Mouse (Mus musculus) embryonic facial prominence, embryonic 12.5 days (tissue): ENCODE results near the gene Sp9. TPM values are rescaled to one million over a fixed set of nuclear protein-coding genes. Genes with fewer than 3 reads are reported as not detected.

Experiments
- ATAC-seq: fragments of 200-750 bp; cut with Nextera tagmentation; 2 replicates; pipeline ENCODE4 v1.8.0; 2017; ENCODE audit not compliant: insufficient number of reproducible peaks, insufficient read depth, low FRiP score, low TSS enrichment
- H3K27ac ChIP-seq: fragments of 300-500 bp; sonication (generic); 2 replicates; pipeline ENCODE4 v1.5.1; 2016; ENCODE audit warnings: mild to moderate bottlenecking
- H3K27me3 ChIP-seq: fragments of 300-500 bp; sonication (generic); 2 replicates; pipeline ENCODE4 v1.6.1; 2016; ENCODE audit warnings: mild to moderate bottlenecking, moderate library complexity
- H3K36me3 ChIP-seq: fragments of 300-500 bp; sonication (generic); 2 replicates; pipeline ENCODE4 v1.6.1; 2016; ENCODE audit warnings: mild to moderate bottlenecking
- H3K4me1 ChIP-seq: fragments of 300-500 bp; sonication (generic); 2 replicates; pipeline ENCODE4 v1.6.1; 2016
- H3K4me2 ChIP-seq: fragments of 300-500 bp; sonication (generic); replicated peaks from 2 replicates; pipeline ENCODE4 v1.6.1; 2016; ENCODE audit warnings: mild to moderate bottlenecking, moderate library complexity
- H3K4me3 ChIP-seq: fragments of 300-500 bp; sonication (generic); 2 replicates; pipeline ENCODE4 v1.5.1; 2016; ENCODE audit warnings: mild to moderate bottlenecking
- H3K9ac ChIP-seq: fragments of 300-500 bp; sonication (generic); 2 replicates; pipeline ENCODE4 v1.6.1; 2016; ENCODE audit warnings: mild to moderate bottlenecking, moderate library complexity
- H3K9me3 ChIP-seq: fragments of 300-500 bp; sonication (generic); 2 replicates; pipeline ENCODE4 v1.6.1; 2016; ENCODE audit warnings: mild to moderate bottlenecking, moderate library complexity
- WGBS: fragments of 180-500 bp; shearing (Covaris S2); methylation state at CpG from one replicate; pipeline ENCODE4 v1.1.7; 2016; 5-methylcytosine and 5-hydroxymethylcytosine counted together
- polyA plus RNA-seq: library from polyadenylated mRNA; unstranded; fragments of >200 nt; fragmentation: Nextera tagmentation; extraction: Ambion mirVana; gene quantifications from 2 replicates; pipeline ENCODE4 v1.2.1, GENCODE M21; 2016

The Sp9 gene
- polyA plus RNA-seq = 0.90 and 1.6 TPM in 2 replicates

DNA sequence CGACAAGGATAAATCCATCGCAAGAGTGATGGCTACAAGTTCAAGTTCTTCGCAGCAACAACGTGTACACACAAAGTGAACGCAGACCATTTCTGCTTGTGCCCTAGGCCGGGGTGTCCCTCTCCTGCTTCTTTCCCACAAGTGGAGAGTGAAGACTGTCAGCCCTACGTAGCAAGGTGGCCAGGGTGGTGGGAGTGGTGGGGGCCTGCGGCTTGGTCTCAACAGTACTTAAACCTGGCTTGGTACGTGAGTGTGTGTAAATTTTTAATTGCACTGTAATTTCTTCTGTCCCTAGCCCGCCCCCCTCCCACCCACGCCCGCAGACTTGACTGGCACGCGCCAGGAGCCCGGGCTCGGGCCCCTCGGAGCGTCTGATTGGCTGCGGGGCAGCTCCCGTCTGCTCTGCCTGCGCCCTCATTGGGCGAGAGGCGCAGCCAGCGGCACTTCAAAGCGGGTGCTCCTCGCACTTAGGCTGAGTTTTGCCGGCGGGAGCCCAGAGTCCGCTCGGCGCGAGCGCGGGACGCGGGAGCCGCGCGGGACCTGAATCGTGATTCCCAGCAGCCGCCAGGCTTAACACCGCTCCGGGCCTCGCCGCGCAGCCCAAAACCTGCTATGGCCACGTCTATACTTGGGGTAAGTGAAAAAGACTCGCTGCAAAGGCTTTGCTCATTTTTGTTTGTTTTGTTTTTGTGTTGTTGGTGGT, at the start of gene Sp9:
Sp9 (plus strand) TSS at position 467 of the 703 bp plus-strand sequence.
- 0 out of 2 replicates have a peak, but pooled peaks have one; percentile 22 for ATAC-seq
- Histone ChIP-seq H3K27ac (no peak within 1 kb of the TSS), H3K9me3 (no peaks in the 10 kb centered on the region), H3K9ac (0 out of 2 replicates have a peak within 1 kb of the TSS, but pooled peaks have one; percentile 47), H3K4me2 (peak within 1 kb of the TSS; percentile 58), H3K4me3 (peak within 1 kb of the TSS; percentile 41), H3K4me1 (peaks cover 31% of the 10 kb centered on the region), H3K27me3 (peaks cover 66% of the 10 kb centered on the region), H3K36me3 (no peaks in the 10 kb centered on the region)
- WGBS = under 1% methylated on average over 48 of the region's 48 CpGs

DNA sequence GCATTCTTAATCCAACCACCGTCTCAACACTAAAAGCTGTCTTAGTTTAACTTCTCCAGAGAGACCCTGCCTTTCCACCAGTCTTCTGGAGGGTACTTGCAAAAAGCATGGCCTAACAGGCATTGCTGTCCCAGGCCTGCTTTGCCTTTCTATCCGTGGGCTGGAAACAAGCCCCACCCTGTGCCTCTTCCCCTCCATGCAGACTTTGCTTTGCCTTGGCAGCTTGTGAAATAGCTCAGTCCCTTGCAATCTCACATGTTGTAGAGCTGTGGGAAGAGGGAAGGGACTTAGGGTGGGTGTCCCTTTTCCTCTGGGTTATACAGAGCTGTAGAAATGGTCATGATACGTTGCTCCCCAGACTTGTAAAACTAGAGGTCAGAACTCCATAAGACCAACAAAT, 40.6 kb upstream of the Sp9 start:
- Histone ChIP-seq H3K27me3 (no peaks in the 10 kb centered on the region), H3K9ac (no peak overlapping the region), H3K4me3 (no peak overlapping the region), H3K27ac (no peak overlapping the region), H3K4me1 (no peaks in the 10 kb centered on the region), H3K9me3 (no peaks in the 10 kb centered on the region), H3K36me3 (no peaks in the 10 kb centered on the region), H3K4me2 (no peak overlapping the region)
- 63% methylated on average over 3 of the region's 3 CpGs for WGBS
- no peak for ATAC-seq

DNA sequence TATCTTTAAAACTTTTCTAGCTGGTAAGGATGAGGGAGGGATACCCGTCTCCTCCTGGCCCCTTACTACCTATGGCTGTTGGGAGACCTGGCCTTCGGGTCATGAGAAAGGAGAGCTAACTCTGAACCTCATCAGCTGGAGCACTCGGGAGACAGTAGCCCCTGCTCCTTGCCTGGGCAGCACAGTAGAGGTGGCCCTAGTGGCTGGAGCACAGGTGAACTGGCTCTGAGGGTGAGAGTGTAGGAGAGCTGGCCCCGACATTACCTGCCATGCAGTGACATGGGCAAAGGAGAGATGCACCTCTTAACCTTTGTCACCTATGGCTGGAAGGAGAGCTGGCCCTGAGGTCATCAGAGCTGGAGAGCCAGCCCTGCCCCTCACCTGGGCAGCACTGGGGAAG, 30.4 kb upstream of the Sp9 start:
- Histone ChIP-seq H3K4me1 (no peaks in the 10 kb centered on the region), H3K27ac (no peak overlapping the region), H3K9me3 (no peaks in the 10 kb centered on the region), H3K4me3 (no peak overlapping the region), H3K9ac (no peak overlapping the region), H3K36me3 (no peaks in the 10 kb centered on the region), H3K4me2 (no peak overlapping the region), H3K27me3 (no peaks in the 10 kb centered on the region)
- WGBS = 85% methylated on average over 4 of the region's 4 CpGs
- ATAC-seq = no peak

GRCm38 (mm10) chr2:73248701-73249100, 23.0 kb upstream of the Sp9 start:
- H3K9ac ChIP-seq = no peak overlapping the region
- H3K27ac ChIP-seq = no peak overlapping the region
- no peak for ATAC-seq
- H3K36me3 ChIP-seq = no peaks in the 10 kb centered on the region
- 0 out of 2 replicates have a peak, but pooled peaks cover 4% of the 10 kb centered on the region for H3K9me3 ChIP-seq
- H3K4me2 ChIP-seq = no peak overlapping the region
- no peaks in the 10 kb centered on the region for H3K27me3 ChIP-seq
- no peak overlapping the region for H3K4me3 ChIP-seq
- 75% methylated on average over 4 of the region's 4 CpGs for WGBS
- H3K4me1 ChIP-seq = no peaks in the 10 kb centered on the region

GRCm38 (mm10) chr2:73263172-73263765, 8.5 kb upstream of the Sp9 start:
- Histone ChIP-seq H3K36me3 (no peaks in the 10 kb centered on the region), H3K4me1 (peaks cover 12% of the 10 kb centered on the region; the same call in 1 of the 2 replicates), H3K4me2 (peak overlapping the region; percentile 74), H3K27me3 (peaks cover 47% of the 10 kb centered on the region), H3K27ac (no peak overlapping the region), H3K9ac (peak overlapping the region; percentile 44), H3K9me3 (0 out of 2 replicates have a peak, but pooled peaks cover 3% of the 10 kb centered on the region), H3K4me3 (peak overlapping the region; percentile 45)
- no peak for ATAC-seq
- 3% methylated on average over 16 of the region's 16 CpGs for WGBS

DNA sequence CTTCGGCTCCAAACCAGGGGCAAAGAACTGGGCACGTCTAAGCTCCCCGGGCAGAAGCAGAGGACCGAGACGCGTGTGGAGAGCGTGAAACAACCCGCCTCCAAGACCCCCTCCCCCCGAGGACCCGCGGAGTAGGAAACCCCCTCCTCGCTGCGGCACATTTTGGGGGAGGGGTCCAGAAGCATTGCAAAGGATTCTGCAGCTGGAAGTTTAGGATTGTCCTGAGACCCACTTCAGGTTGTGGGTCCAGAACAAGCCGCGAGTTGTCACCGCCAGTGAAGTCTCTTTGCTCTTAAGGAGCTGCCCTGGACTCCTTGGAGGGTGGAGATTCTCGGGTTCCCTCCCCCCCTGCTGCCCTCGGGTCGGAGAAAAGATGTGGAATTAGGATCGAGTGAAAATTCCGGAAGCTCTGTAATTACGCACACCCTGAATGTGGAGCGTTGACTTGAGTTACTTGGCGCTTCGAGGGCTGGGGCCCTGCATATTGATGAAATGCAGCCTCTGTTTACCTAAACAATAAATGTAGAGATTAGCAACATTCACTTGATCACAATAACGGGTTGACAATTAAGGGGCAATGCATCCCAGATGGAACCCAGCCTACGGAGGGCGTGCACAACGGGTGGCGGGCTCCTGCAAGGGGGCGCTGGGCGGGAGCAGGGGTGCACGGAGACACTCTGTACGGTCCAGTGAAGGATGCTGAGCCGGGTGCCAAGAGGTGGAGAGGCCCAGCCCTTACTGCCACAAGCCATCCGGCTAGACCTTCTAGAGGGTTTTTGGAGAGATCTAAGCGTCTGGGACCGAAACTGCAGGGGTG, 7.7 kb upstream of the Sp9 start:
- Histone ChIP-seq H3K9me3 (0 out of 2 replicates have a peak, but pooled peaks cover 3% of the 10 kb centered on the region), H3K36me3 (no peaks in the 10 kb centered on the region), H3K4me2 (peak overlapping the region; percentile 74), H3K4me3 (peak overlapping the region; percentile 45), H3K27ac (no peak overlapping the region), H3K27me3 (peaks cover 51% of the 10 kb centered on the region), H3K9ac (peak overlapping the region; percentile 44), H3K4me1 (peaks cover 12% of the 10 kb centered on the region; the same call in 1 of the 2 replicates)
- WGBS = 1% methylated on average over 38 of the region's 38 CpGs
- ATAC-seq = 0 out of 2 replicates have a peak, but pooled peaks have one; percentile 49

DNA sequence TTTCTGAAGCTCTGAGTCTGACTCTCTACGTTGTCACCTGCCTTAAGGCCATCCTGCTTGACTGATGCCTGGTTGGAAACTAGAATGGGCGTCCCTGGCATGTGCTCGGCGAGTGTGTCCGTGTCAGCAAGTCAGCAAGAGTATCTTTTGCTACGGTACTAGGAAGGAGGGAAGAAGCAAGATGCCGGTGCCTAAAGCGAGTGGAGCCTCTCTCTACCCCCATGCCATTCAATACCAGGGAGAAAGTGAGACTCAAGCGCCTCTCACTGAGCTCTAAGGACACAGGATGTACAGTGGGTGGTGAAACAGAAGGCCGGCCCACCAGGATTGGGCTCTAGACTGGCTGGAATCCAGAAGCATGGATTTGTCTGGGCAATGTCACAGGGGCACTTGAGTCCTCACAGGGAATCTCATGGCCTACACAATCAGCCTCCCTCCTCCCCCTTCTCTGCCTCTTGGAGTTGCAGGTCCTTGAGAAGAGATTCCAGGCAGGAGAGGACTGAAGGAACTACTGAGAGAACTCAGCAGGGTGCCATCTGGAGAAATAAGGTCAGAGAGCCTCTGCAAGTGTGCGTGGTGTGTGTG, 7.0 kb upstream of the Sp9 start:
- H3K4me1 ChIP-seq = peaks cover 12% of the 10 kb centered on the region; the same call in 1 of the 2 replicates
- WGBS = 6% methylated on average over 11 of the region's 11 CpGs
- H3K27me3 ChIP-seq = peaks cover 57% of the 10 kb centered on the region
- no peak overlapping the region for H3K27ac ChIP-seq
- no peaks in the 10 kb centered on the region for H3K36me3 ChIP-seq
- 0 out of 2 replicates have a peak, but pooled peaks cover 3% of the 10 kb centered on the region for H3K9me3 ChIP-seq
- H3K9ac ChIP-seq = no peak overlapping the region
- H3K4me3 ChIP-seq = peak overlapping the region; percentile 45
- H3K4me2 ChIP-seq = peak overlapping the region; percentile 74
- no peak for ATAC-seq

- no peak overlapping the region for H3K4me2 ChIP-seq
- 0 out of 2 replicates have a peak, but pooled peaks cover 1% of the 10 kb centered on the region for H3K9me3 ChIP-seq
- ATAC-seq = no peak
- peaks cover 66% of the 10 kb centered on the region for H3K27me3 ChIP-seq
- peaks cover 18% of the 10 kb centered on the region for H3K4me1 ChIP-seq
- H3K9ac ChIP-seq = no peak overlapping the region
- WGBS = 7% methylated on average over 5 of the region's 5 CpGs
- no peak overlapping the region for H3K27ac ChIP-seq
- no peak overlapping the region for H3K4me3 ChIP-seq
- no peaks in the 10 kb centered on the region for H3K36me3 ChIP-seq
Measured at GRCm38 (mm10) chr2:73266011-73266410, 5.7 kb upstream of the Sp9 start.

- Histone ChIP-seq H3K27me3 (peaks cover 72% of the 10 kb centered on the region), H3K4me1 (peaks cover 23% of the 10 kb centered on the region), H3K36me3 (no peaks in the 10 kb centered on the region), H3K4me3 (no peak overlapping the region), H3K9ac (no peak overlapping the region), H3K4me2 (no peak overlapping the region), H3K27ac (no peak overlapping the region), H3K9me3 (no peaks in the 10 kb centered on the region)
- no peak for ATAC-seq
- 43% methylated on average over 1 of the region's 1 CpGs for WGBS
Measured at GRCm38 (mm10) chr2:73266623-73267022, 5.1 kb upstream of the Sp9 start.

GRCm38 (mm10) chr2:73267231-73267630, 4.5 kb upstream of the Sp9 start:
- Histone ChIP-seq H3K4me3 (no peak overlapping the region), H3K36me3 (no peaks in the 10 kb centered on the region), H3K9me3 (no peaks in the 10 kb centered on the region), H3K9ac (no peak overlapping the region), H3K4me2 (no peak overlapping the region), H3K4me1 (peaks cover 23% of the 10 kb centered on the region), H3K27me3 (peaks cover 78% of the 10 kb centered on the region), H3K27ac (no peak overlapping the region)
- ATAC-seq = no peak
- 13% methylated on average over 3 of the region's 3 CpGs for WGBS

DNA sequence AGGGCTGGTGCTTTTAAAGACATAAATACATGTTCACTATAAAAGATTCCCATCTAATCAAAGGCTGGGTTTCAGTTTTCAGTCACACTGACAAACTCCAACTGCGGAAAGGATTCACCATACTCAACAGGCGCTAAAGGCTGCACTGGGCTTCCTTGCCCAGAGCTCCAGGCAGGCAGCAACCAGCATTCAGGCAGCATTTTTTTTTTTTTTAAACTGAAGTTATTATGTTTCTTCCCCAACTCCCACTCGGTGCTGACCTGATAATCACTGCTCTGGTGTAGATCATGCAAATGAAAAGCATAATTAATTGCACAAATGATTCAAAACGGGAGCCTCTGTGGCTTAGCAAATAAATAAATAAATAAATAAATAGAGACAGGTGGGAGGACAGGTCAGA, 3.9 kb upstream of the Sp9 start:
- H3K4me2 ChIP-seq = no peak overlapping the region
- no peak overlapping the region for H3K4me3 ChIP-seq
- H3K4me1 ChIP-seq = peaks cover 26% of the 10 kb centered on the region
- H3K36me3 ChIP-seq = no peaks in the 10 kb centered on the region
- ATAC-seq = no peak
- H3K27me3 ChIP-seq = peaks cover 77% of the 10 kb centered on the region
- no peaks in the 10 kb centered on the region for H3K9me3 ChIP-seq
- no peak overlapping the region for H3K27ac ChIP-seq
- WGBS = under 1% methylated on average over 4 of the region's 4 CpGs
- no peak overlapping the region for H3K9ac ChIP-seq
